Mouse (Mus musculus) liver, embryonic 12.5 days (tissue): ENCODE data around the gene Wdr90. TPM values are rescaled to one million over a fixed set of nuclear protein-coding genes. Genes with fewer than 3 reads are reported as not detected.

Experiments used
- ATAC-seq: fragments of 200-750 bp; cut with Nextera tagmentation; 2 replicates; pipeline ENCODE4 v1.8.0; 2017; ENCODE audit warnings: moderate number of reproducible peaks, mild to moderate bottlenecking, moderate library complexity
- H3K27ac ChIP-seq: fragments of 300-500 bp; sonication (generic); 2 replicates; pipeline ENCODE4 v1.5.1; 2016; ENCODE audit warnings: mild to moderate bottlenecking
- H3K27me3 ChIP-seq: fragments of 300-500 bp; sonication (generic); replicated peaks from 2 replicates; pipeline ENCODE4 v1.6.1; 2016; ENCODE audit warnings: mild to moderate bottlenecking, moderate library complexity
- H3K36me3 ChIP-seq: fragments of 300-500 bp; sonication (generic); 2 replicates; pipeline ENCODE4 v1.6.1; 2016; ENCODE audit warnings: mild to moderate bottlenecking, moderate library complexity
- H3K4me1 ChIP-seq: fragments of 300-500 bp; sonication (generic); 2 replicates; pipeline ENCODE4 v1.6.1; 2016
- H3K4me2 ChIP-seq: fragments of 300-500 bp; sonication (generic); 2 replicates; pipeline ENCODE4 v1.6.1; 2016; ENCODE audit warnings: mild to moderate bottlenecking, moderate library complexity
- H3K4me3 ChIP-seq: fragments of 300-500 bp; sonication (generic); 2 replicates; pipeline ENCODE4 v1.5.1; 2016; ENCODE audit warnings: mild to moderate bottlenecking, moderate library complexity
- H3K9ac ChIP-seq: fragments of 300-500 bp; sonication (generic); 2 replicates; pipeline ENCODE4 v1.6.1; 2016; ENCODE audit warnings: mild to moderate bottlenecking, moderate library complexity
- H3K9me3 ChIP-seq: fragments of 300-500 bp; sonication (generic); replicated peaks from 2 replicates; pipeline ENCODE4 v1.6.1; 2016; ENCODE audit warnings: mild to moderate bottlenecking, moderate library complexity
- WGBS: fragments of 180-500 bp; shearing (Covaris S2); methylation state at CpG from one replicate; pipeline ENCODE4 v1.1.7; 2016; ENCODE audit not compliant: insufficient replicate concordance; 5-methylcytosine and 5-hydroxymethylcytosine counted together
- polyA plus RNA-seq: library from polyadenylated mRNA; unstranded; fragments of >200 nt; fragmentation: Nextera tagmentation; extraction: Ambion mirVana; gene quantifications from 2 replicates; pipeline ENCODE4 v1.2.1, GENCODE M21; 2016

Gene Wdr90
- polyA plus RNA-seq, 1 experiment from 2014 or later = 19.6 TPM

- Histone ChIP-seq H3K27me3 (no peaks in the 10 kb centered on the region), H3K36me3 (peaks cover 55% of the 10 kb centered on the region), H3K4me2 (peak overlapping the region; percentile 84), H3K9me3 (no peaks in the 10 kb centered on the region), H3K4me3 (peak overlapping the region; percentile 84), H3K4me1 (peaks cover 87% of the 10 kb centered on the region), H3K27ac (peak overlapping the region; percentile 93), H3K9ac (peak overlapping the region; percentile 92)
- under 1% methylated on average over 75 of the region's 77 CpGs for WGBS
- peak; percentile 89 for ATAC-seq
Measured at GRCm38 (mm10) chr17:25832436-25833290, 28.6 kb downstream of the Wdr90 start.

DNA sequence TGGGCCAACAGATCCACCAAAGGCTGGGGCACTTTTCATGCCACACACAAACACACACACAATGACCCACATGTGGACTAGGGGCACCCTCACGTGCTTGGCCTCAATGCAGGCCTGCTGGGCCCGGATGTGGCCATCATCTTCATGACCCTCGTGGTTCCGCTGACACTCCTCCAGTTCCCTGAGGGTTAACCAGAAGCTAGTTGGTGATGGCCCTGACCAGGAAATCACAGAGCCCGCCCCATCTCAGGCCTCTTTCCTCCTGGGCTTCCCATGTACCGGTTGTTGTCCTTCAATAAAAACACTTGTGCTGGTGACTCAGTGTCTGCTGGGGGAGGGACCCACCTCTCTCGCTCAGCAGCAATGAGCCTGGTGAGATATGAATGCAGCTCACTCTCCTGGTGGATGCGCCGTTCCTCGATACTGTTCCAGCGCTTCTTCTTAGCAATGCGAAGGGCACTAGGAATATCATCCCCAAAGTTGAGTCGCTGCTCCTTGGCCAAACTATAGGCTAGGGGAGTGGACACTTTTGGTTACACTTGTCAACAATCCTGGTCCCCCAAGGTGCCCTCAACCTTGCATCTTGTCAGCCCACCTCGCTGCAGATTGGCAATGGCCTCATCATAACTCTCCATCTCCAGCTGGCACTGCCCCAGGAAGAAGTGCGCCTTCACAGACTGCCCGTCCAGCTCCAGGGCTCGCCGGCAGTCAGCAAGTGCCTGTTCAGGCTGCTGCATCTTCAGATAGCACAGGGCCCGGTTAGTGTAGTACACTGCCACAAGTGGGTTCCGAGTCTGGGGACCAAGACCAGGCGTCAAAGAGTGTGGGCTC is 29.6 kb downstream of the Wdr90 start:
- peaks cover 81% of the 10 kb centered on the region for H3K4me1 ChIP-seq
- H3K9ac ChIP-seq = peak overlapping the region; percentile 92
- no peaks in the 10 kb centered on the region for H3K27me3 ChIP-seq
- 44% methylated on average over 21 of the region's 21 CpGs for WGBS
- H3K4me3 ChIP-seq = peak overlapping the region; percentile 84
- H3K36me3 ChIP-seq = peaks cover 61% of the 10 kb centered on the region
- H3K27ac ChIP-seq = peak overlapping the region; percentile 91
- peak overlapping the region; percentile 84 for H3K4me2 ChIP-seq
- H3K9me3 ChIP-seq = no peaks in the 10 kb centered on the region
- no peak for ATAC-seq

GRCm38 (mm10) chr17:25830806-25831431 is 30.4 kb downstream of the Wdr90 start:
- Histone ChIP-seq H3K9ac (peak overlapping the region; percentile 92), H3K4me2 (peak overlapping the region; percentile 89), H3K27ac (peak overlapping the region; percentile 91; the same call in 1 of the 2 replicates), H3K36me3 (peaks cover 67% of the 10 kb centered on the region), H3K9me3 (no peaks in the 10 kb centered on the region), H3K4me3 (peak overlapping the region; percentile 84), H3K27me3 (no peaks in the 10 kb centered on the region), H3K4me1 (peaks cover 77% of the 10 kb centered on the region)
- WGBS = 81% methylated on average over 14 of the region's 14 CpGs
- no peak for ATAC-seq

DNA sequence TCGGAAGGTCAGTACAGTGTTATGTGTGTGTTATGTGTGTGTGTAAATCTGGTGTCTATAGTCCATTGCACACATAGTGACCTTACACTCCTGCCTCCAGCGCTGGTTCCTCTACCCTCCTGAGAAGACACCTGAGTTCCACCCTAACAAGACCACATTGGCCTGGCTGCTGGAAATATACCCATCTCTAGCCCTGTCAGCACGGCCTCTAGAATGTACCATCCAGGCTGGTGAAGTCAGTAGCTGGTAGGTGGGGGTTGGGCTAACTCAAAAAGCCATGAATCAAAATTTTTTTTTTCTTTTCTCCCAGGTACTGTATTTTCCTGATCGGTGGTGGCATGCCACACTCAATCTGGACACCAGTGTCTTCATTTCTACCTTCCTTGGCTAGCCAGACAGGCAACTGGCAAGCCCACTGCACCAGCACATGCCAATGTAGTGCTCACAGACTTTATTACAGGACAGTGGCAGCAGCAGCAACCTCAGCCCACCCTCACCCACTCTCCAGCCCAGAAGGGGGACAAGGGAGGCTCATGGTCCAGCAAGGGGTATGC is 31.0 kb downstream of the Wdr90 start:
- no peak for ATAC-seq
- Histone ChIP-seq H3K9ac (peak overlapping the region; percentile 92), H3K4me3 (peak overlapping the region; percentile 70), H3K9me3 (no peaks in the 10 kb centered on the region), H3K36me3 (peaks cover 67% of the 10 kb centered on the region), H3K27ac (no peak overlapping the region; the same call in 1 of the 2 replicates), H3K27me3 (no peaks in the 10 kb centered on the region), H3K4me2 (peak overlapping the region; percentile 89), H3K4me1 (peaks cover 77% of the 10 kb centered on the region)
- 75% methylated on average over 4 of the region's 4 CpGs for WGBS

GRCm38 (mm10) chr17:25829558-25830017 is 31.7 kb downstream of the Wdr90 start:
- Histone ChIP-seq H3K9me3 (no peaks in the 10 kb centered on the region), H3K4me3 (peak overlapping the region; percentile 70), H3K27ac (peak overlapping the region; percentile 83), H3K36me3 (peaks cover 61% of the 10 kb centered on the region), H3K9ac (peak overlapping the region; percentile 79), H3K4me1 (peaks cover 77% of the 10 kb centered on the region), H3K4me2 (peak overlapping the region; percentile 89), H3K27me3 (no peaks in the 10 kb centered on the region)
- no peak for ATAC-seq
- 32% methylated on average over 8 of the region's 8 CpGs for WGBS

- 2% methylated on average over 32 of the region's 32 CpGs for WGBS
- peak; percentile 31 for ATAC-seq
- peak within 1 kb of the TSS; percentile 79 for H3K9ac ChIP-seq
- H3K4me2 ChIP-seq = peak within 1 kb of the TSS; percentile 89
- H3K36me3 ChIP-seq = peaks cover 57% of the 10 kb centered on the region
- H3K27me3 ChIP-seq = no peaks in the 10 kb centered on the region
- H3K27ac ChIP-seq = peak within 1 kb of the TSS; percentile 83
- H3K4me3 ChIP-seq = peak within 1 kb of the TSS; percentile 70
- peaks cover 77% of the 10 kb centered on the region for H3K4me1 ChIP-seq
- no peaks in the 10 kb centered on the region for H3K9me3 ChIP-seq
Measured at GRCm38 (mm10) chr17:25828712-25829557, 32.4 kb downstream of the Wdr90 start, which contains the start of gene Jmjd8. TSS of gene Jmjd8 (plus strand) at chr17:25828867.

GRCm38 (mm10) chr17:25828223-25828594 is 33.1 kb downstream of the Wdr90 start:
- Histone ChIP-seq H3K36me3 (peaks cover 57% of the 10 kb centered on the region), H3K4me2 (peak overlapping the region; percentile 89), H3K4me3 (peak overlapping the region; percentile 70), H3K27me3 (no peaks in the 10 kb centered on the region), H3K27ac (peak overlapping the region; percentile 83), H3K9me3 (no peaks in the 10 kb centered on the region), H3K9ac (peak overlapping the region; percentile 79), H3K4me1 (peaks cover 73% of the 10 kb centered on the region)
- 71% methylated on average over 8 of the region's 8 CpGs for WGBS
- ATAC-seq = no peak

- Histone ChIP-seq H3K9me3 (no peaks in the 10 kb centered on the region), H3K4me3 (no peak overlapping the region), H3K4me2 (peak overlapping the region; percentile 89), H3K4me1 (peaks cover 76% of the 10 kb centered on the region), H3K36me3 (peaks cover 57% of the 10 kb centered on the region), H3K27ac (peak overlapping the region; percentile 83), H3K9ac (no peak overlapping the region), H3K27me3 (peaks cover under 1% of the 10 kb centered on the region; the same call in 1 of the 2 replicates)
- 84% methylated on average over 22 of the region's 22 CpGs for WGBS
- ATAC-seq = no peak
Measured at GRCm38 (mm10) chr17:25827546-25828222, 33.6 kb downstream of the Wdr90 start.

DNA sequence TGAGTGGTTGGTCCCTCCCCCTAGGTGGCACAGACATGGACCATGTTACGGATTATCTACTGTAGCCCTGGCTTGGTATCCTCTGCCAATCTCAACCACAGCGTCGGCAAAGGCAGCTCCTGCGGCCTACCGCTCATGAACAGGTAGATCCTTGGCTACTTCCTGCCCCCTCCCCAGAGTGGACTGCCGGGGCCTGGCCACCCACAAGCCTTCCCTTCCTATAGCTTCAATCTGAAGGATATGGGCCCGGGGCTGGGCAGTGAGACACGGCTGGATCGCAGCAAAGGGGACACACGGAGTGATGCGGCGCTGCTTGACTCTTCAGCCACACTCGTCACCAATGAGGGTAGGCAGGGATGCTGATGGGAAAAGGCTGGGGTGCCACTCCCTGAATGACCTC is 34.3 kb downstream of the Wdr90 start:
- Histone ChIP-seq H3K36me3 (peaks cover 57% of the 10 kb centered on the region), H3K27ac (no peak overlapping the region), H3K4me2 (no peak overlapping the region), H3K9me3 (no peaks in the 10 kb centered on the region), H3K4me1 (peaks cover 74% of the 10 kb centered on the region), H3K4me3 (no peak overlapping the region), H3K27me3 (peaks cover 7% of the 10 kb centered on the region; the same call in 1 of the 2 replicates), H3K9ac (no peak overlapping the region)
- WGBS = 90% methylated on average over 13 of the region's 13 CpGs
- ATAC-seq = no peak

- no peak overlapping the region for H3K4me3 ChIP-seq
- no peak for ATAC-seq
Measured at GRCm38 (mm10) chr17:25825984-25826570, 35.2 kb downstream of the Wdr90 start.

More at GRCm38 (mm10) chr17:25825984-25826570, 35.2 kb downstream of the Wdr90 start:
- H3K27me3 ChIP-seq = peaks cover 17% of the 10 kb centered on the region
- no peaks in the 10 kb centered on the region for H3K9me3 ChIP-seq
- H3K9ac ChIP-seq = no peak overlapping the region
- peaks cover 65% of the 10 kb centered on the region for H3K4me1 ChIP-seq
- no peak overlapping the region for H3K27ac ChIP-seq
- no peak overlapping the region for H3K4me2 ChIP-seq
- 91% methylated on average over 27 of the region's 27 CpGs for WGBS
- peaks cover 49% of the 10 kb centered on the region for H3K36me3 ChIP-seq
